Mouse (Mus musculus): Measurements from ENCODE around the gene Immp2l. TPM values are rescaled to one million over a fixed set of nuclear protein-coding genes. Genes with fewer than 3 reads are reported as not detected.

The Immp2l gene
- total RNA-seq, 4 experiments from 2014 or later: 5.6 to 10.6 (median 8.0) TPM

DNA sequence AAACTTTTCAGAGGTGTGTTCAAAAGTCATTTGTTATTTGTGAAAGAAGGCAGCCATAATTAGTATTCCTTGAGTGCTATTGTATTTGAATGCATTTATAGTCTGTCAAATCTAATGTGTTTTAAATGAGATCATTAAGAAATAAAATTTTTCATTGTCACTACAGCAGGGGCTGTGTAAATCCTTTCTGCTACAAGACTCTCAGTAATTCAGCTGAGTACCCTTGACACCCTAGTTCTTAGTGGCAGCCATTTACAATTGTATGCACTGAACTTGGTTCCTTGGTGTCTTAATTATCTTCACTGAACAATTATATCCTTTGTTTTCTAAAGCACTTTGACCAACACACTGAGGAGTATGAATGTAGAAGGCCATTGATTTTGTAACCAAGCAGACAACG lies 146.2 kb downstream of the Immp2l start:
- DNase-seq (ENCODE audit: low spot score in 2 of 2): no peak

DNA sequence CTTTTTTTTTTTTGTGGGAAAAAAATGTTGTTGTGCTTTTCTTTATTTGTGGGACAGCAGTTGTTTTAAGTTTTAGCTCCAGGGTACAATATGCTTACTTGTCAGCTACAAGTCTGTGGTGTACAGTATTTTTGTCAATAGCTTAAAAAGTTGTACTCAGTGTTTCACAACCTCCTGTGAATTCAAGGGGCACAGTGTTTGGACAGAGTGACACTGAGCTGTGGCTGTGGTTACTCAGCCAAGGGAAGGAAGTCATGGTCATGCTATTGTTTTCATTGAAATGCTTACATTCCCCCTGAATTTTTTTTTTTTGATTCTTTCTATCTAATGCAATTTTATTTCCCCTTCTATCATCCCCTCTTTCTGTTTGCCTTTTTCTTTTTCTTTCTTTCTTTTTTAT lies 159.0 kb downstream of the Immp2l start:
- DNase-seq (ENCODE audit: low spot score in 2 of 2): no peak

DNA sequence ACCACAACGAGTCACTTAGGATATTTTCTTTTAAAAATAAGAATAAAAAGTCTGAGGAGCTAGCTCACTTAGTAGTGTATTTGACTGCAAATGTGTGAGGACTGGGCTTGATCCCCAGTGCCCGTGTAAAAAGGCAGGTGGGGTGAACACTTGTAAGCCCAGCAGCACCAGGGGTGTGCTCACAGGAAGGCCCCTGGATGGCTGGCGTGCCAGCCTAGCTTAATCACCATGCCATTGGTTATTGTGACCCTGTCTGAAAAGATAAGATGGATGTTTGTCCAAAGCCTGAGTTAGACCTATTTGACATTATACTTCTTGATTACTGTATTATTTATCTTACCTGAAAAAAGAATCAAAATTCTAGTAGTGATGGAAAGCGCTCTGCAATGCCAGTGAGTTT lies 161.2 kb downstream of the Immp2l start:
- no peak for DNase-seq (ENCODE audit: low spot score in 2 of 2)

DNA sequence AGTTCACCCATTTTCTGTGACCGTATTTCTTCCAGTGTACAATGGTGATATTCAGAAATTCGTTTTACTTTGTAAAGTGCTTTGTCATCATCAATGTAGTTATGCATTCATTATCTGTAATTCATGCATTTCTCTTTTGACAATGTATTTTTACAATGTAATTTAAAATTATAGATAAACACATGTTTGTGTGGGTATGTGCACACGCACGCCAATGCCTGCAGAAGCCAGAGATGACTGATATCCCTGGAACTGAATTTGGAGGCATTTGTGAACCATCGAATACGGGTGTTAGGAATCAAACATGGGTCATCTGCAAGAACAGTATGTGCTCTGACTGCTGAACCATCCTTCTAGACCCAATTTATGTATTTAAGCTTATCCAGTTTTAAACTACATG lies 161.6 kb downstream of the Immp2l start:
- DNase-seq (ENCODE audit: low spot score in 2 of 2): no peak

DNA sequence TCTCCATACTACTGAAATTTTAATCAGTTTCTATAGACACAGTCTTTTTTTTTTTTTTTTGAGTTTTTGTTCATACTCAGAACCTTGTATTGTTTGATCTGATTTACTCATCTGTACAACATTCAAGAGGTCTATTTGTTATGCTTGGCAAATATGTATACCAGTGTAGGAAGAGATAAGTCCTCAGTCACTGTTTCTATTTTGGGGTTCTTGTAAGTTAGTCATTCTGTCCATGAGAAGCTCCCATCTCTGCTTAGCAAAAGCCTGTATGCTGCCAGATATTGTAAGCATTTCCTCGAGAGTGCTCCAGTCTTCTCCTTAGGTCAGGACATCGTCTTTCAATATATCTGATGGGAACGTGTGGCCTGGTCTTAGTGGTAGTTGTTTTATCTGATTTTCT lies 168.9 kb downstream of the Immp2l start:
- DNase-seq (ENCODE audit: low spot score in 2 of 2): no peak

DNA sequence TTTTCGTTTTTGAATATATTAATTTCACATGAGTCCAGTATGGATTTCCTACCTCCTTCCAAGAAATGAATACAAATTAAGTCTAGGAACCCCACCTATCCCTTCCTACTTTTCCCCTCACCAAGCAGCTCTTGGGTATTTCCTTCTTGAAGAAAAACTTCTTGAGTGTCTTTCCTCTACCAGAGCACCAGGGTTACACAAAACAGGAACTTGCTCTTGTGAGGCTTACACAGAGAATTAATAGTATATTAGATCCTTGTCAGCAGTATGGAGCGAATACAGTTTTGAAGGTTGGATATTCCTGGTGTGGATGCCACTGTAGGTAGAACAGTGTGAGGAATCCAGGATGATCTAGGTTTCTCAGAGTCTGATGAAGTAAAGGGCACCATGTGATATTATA lies 172.5 kb downstream of the Immp2l start:
- no peak for DNase-seq (ENCODE audit: low spot score in 2 of 2)

DNA sequence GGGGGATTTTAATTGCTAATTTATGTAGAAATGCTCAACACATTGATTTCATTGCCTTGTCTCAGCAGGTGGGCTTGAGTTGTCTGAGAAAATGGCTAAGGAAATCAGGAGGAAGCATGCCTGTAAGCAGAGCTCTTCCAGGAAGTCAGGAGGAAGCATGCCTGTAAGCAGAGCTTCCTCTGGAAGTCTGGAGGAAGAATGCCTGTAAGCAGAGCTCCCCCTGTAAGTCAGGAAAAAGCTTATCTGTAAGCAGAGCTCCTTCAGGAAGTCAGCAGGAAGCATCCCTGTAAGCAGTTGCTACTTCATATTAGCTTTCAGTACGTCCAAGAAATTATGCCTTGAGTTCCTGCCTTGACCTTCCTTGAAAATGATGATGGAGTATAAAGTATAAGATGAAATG lies 191.3 kb downstream of the Immp2l start:
- DNase-seq (ENCODE audit: low spot score in 2 of 2): no peak

DNA sequence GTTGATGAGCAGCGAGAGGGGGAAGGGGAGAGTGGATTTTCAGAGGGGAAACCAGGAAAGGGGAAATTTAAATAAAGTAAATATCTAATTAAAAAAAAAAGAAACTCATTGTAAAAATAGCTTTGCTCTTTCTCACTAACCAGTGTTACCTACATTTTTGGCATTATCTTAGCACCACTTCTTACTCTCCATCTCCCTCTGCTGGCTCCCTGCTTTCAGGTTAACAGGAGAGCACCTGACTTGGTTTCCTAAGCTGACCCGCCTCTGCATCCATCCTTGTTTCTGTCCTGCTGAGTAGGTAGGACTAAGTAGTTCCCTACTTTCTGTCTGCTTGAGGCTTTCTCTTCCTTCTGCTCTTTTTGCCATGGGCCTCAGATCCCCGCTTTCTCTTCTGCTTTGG lies 198.0 kb downstream of the Immp2l start:
- no peak for DNase-seq (ENCODE audit: low spot score in 2 of 2)

DNA sequence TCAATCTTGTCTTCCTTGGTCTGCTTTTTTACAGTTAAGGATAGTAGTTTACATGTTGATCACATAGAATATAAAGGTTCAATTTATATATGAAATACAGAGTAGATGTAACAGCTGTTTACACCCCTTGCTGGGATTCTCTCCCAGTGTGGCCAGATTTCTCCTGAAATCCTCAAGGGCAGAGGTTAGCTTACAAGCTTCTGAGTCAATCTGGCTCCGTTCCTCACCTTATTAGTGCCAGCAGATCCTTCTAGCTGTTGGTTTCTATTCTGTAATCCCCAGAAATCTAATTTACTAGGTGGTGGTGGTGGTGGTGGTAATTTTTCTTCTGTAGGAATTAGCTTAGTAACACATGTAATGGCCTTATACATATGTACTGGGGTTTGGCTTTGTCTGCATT lies 199.8 kb downstream of the Immp2l start:
- no peak for DNase-seq (ENCODE audit: low spot score in 2 of 2)

DNA sequence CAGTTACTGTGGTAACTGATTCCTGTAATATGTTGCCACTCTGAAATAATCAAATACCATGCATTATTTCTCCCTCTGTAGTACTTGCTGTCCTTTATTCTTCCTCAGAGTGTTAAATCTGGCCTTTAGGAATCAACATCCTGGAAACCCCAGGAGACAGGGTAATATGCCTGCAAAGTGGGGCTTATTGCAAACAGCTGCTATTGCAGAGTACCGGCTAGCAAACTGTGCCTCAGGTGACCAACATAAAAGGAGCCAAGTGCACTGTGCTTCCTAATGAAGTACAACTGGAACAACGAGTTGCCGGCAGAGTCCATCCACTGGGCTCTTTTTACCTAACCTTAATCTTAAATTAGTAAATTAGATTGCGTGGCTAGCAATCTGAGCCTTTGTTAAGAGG lies 200.6 kb downstream of the Immp2l start:
- DNase-seq (ENCODE audit: low spot score in 2 of 2): no peak

DNA sequence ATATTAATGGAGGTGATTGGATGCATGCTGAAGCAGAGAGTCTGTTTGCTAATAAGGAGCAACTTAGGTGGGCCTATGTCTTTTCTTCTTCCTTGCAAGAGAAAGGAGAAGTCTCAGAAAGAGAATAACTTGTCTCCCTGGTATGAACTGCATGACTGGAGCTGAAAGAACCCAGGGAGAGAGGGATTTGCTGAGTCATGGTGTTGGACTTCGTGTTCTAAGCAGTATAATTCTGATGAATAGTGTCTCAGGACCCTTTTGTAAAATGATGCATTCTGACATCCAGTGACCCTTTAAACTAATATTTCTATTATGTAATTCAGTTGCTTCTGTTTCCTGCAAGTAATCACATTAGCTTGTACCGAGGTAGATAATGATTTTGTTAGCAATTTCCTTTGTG lies 208.1 kb downstream of the Immp2l start:
- DNase-seq (ENCODE audit: low spot score in 2 of 2): no peak

DNA sequence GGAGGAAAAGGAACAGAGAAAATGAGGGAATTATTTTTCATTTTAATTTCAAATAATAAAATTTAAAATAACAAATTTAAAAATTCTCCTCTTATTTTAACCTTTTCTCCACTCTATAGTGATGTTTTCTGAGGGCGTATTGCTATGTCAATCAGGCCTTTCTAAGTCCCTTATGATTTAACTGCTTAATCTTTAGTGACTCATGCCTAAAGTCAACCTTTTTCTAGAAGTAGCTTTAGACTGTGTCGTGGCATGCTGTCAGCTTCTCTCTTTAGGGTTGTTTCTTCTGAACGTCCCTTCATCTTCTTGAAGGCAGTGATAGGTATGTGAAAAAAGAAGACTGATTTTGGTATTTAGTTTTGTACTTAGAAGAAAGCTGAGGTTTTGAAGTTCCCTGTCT lies 214.0 kb downstream of the Immp2l start:
- no peak for DNase-seq (ENCODE audit: low spot score in 2 of 2)

DNA sequence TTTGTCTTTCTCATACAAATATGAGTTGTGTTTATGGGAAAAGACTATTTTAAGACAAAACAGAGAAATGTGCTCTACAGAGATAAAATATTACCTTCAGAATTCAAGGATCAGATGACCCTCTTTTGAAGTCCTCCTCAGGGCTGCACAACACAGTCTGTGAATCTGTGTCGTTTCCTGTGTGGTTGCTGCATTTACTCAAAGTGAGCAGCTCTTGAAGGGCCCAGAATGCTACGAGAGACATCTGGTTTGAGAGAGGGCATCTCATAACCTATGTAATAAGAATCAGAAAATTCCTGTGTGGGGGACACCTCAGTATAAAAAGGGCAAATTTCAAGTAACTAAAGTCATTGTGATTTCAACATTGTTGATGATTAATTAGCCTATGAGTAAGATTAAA lies 217.3 kb downstream of the Immp2l start:
- no peak for DNase-seq (ENCODE audit: low spot score in 2 of 2)

DNA sequence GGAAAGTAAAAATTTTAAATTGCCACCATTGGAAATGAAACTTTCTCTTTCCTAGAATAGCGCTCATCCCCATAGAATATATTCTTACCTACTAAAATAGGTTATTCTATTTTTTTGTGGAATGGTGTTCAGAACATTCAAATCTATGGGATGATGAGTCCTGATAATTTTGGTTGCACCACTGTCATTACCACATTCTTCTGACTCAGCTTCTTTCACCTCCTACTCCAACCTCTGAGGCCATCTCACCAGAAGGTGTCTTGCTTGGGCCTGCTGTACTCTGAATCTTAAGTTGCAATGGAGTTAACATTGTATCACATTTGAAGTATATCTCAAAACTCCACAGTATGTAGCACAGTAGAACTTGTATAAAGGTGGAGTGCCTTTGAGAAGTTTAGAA lies 224.4 kb downstream of the Immp2l start:
- peak in 1 of 2 experiments; percentile 39 for DNase-seq (ENCODE audit: low spot score in 2 of 2)

DNA sequence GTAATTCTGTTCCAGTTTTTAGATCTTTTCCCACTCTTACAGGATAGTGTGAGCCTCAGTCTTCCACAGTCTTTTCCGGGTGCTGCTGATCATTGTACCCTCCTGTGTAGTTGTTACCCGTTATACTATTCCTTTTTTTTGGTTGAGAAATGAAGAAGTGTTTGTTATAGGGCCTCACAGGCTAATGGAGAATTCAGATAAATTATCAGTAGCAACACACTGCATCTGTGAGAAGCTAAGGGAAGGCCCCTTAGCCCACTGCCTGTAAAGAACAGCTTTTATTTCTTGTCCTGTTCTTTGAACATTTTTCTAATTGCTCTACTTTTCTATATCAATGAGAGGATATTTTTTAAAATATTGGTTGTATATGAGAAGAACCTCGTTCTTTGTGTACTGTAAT lies 226.2 kb downstream of the Immp2l start:
- DNase-seq (ENCODE audit: low spot score in 2 of 2): no peak

DNA sequence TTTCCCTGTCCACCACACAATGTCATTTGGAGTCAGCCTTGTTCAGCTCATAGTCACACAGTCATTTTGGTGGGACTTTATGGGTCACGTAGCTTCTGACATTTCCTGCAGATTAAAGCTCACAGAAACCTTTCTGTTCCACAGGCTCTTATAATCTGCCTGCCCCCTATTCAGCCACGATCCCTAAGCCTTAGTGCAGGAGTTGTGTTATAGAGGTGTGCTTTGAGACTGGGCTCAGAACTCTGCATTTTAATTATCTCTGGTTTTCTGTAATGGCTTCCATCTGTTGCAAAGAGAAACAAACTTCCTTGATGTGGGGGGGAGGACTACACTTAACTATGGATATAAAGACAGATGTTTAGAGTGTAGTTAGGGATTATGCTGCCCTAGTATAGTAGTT lies 234.0 kb downstream of the Immp2l start:
- no peak for DNase-seq (ENCODE audit: low spot score in 2 of 2)

DNA sequence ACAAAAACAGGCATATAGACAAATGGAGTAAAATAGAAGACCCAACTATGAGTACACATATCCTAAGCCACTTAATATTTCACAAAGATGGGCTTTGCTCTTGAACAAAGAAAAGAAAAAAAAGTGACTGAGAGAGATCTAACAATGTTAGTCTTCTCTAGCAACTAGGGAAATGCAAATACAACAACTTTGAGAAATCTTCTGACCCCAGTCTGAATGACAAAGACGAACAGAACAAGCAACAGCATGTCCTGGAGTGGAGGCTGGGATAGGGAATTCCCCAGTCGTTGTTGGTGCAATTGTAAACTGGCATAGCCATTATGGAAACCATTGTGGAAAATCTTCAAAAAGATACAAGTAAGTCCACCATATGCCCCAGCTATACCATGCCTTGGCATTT lies 235.7 kb downstream of the Immp2l start:
- DNase-seq (ENCODE audit: low spot score in 2 of 2): no peak

DNA sequence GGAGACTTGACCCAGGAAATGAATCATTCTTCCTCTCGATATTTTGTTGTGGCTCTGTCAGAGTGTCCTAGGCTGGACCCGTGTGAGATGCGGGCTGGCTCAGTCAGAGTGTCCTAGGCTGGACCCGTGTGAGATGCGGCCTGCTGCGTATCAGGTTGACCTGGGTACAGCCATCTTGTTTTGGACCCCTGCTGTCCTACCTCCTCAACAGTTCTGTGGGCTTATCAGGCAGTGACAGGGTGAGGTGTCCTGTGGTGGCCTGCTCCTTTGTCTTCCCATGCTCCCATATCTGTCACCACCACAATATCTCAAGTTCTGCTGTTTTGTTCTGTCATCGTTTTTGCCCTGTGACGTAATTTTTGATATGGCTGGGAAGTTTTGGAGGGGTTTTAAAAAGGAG lies 250.2 kb downstream of the Immp2l start:
- no peak for DNase-seq (ENCODE audit: low spot score in 2 of 2)

DNA sequence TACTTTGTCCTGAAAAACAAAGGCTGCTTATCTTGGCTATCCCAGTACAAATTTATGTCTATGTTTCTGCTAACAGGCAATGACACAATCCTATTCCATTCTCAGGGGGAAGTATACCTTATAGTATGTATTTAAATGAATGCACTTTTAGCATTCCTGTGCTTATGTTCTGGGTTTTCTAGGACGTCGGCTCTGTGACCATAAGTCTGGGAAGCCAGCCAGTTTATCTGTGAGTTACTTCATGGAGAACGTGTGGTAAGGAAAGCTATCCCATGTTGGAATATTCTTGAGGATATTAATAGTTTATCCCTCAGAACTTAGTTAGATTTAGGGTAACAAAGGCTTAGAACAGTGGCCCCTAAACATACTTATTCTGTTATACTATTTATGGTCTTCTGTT lies 251.5 kb downstream of the Immp2l start:
- no peak for DNase-seq (ENCODE audit: low spot score in 2 of 2)

DNA sequence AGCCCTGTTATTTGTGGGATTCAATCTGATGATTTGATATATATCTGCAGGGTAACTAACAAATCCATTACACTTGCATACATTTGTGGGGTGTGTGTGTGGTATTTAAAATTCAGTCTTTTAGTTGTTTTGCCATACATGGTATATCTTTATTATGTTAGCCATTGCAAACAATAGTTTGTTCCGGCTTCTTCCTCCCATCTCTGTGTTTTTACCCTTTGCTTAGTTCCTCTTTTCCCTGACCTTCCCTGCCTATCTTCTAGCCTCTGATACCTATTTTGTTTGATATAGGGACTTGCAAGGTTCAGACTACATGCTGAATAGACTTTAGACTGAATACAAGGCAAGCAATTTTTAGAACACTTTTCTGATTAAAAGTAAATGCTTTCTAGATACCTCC lies 254.0 kb downstream of the Immp2l start:
- no peak for DNase-seq (ENCODE audit: low spot score in 2 of 2)

DNA sequence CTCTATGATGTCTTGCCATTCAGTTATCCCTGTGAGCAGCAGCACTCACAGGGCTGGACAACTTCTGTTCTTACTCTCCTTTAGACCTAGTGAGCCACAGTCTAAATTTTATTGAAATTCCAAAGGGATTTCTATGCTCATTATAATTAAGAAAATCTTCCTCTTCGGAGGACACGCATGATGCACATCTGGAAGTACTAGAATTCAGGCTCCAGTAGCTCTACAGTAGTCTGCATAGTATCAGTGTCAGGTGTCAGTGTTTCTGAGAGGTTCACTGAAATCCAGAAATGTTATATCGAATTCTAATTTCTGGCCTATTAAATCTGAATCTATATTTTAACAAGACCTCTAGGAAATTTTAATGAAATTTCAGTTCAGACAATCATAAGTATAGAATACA lies 265.2 kb downstream of the Immp2l start:
- no peak for DNase-seq (ENCODE audit: low spot score in 2 of 2)

DNA sequence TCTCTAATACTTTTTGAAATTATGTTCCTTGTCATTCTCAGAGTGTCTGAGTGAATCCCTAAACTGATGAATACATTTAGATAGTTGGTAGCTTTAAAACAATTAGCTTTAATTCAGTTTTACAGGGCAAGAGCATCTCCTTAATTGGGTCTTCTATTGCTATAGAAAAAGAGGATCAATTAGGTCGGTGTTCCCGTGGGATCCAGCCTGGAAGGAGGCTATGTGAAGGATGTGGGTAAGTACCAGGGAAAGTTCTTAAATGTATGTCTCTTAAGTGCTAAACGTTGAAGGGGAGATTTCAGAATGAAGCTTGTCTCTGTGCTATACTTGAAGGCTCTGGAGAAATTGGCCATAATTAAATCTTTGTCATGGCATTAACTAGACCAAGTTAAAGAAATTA lies 283.1 kb downstream of the Immp2l start:
- DNase-seq (ENCODE audit: low spot score in 2 of 2): no peak

DNA sequence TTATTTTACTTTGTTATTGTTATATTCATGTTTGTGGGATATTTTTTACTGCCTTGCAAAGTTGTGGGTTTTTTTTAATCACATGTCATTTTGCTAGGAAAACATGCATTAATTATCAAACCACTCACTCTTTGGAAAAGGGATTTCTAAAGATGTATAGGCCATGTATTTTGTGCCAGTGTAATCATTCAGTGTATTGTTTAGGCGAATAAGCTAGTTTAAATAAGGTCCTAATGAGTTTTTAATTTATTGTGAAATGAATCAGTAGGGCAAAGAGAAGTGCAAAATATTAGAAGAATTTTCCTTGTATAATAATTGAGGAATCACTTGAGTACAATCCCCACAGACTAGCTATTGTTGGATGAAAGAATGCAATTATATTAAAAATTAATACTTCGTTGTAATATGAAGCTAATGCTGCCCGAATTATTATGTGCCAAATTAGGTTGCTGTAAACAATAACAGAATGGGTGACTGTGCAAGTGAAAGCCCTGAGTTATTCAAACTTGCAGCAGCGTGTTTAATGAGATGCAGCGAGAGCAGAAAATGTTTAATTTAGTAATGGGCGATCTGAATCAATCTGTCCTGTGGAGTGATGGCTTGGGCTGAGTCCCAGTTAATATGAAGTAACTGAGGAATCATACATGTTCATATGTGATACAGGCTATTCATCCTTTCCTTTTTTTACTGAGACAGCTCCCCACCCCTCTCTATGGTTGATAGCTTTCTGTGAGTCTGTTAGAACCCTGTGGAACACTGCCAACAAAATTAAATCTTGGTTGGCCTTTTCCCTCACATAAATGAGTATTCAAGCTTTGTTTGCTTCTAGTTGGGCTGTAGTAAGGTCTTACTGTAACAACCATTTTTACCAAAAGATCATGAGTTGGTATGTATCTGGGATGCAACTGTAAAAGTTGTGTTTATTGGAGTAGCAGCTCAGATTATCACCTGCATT lies 285.1 kb downstream of the Immp2l start:
- no peak for DNase-seq (ENCODE audit: low spot score in 2 of 2)

DNA sequence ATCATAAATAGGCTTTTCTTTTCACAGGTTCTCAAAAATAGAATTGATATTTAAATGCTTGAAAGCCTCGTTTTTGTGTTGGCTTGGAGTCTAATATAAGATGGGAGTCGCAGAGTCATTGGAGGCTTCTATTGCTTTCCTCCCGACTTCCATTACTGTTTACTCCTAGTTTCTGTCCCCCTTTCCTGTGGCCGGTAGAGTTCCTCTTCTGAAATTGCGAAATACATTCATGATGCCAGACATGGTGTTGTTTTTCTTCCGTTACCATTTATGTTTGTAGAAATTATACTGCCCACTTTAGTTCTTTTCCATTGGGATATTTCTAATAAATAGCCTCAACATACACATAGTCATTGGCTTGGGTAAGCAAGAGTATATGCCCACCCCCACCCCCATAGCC lies 289.5 kb downstream of the Immp2l start:
- DNase-seq (ENCODE audit: low spot score in 2 of 2): no peak
